Mouse (Mus musculus): ENCODE results near the gene Rpap2. TPM values are rescaled to one million over a fixed set of nuclear protein-coding genes. Genes with fewer than 3 reads are reported as not detected.

The Rpap2 gene
- polyA plus RNA-seq (2012; rRNA removed; ENCODE audit: low replicate concordance), result 1.4 and 3.5 TPM in 2 replicates

GRCm38 (mm10) chr5:107597301-107598077, at the start of gene Rpap2, which contains the start of gene Glmn:
TSS of gene Rpap2 (plus strand) at chr5:107597373.
TSS of gene Glmn (minus strand) at chr5:107597888.

Other genes starting within 250 kb of the Rpap2 start
- gene Ephx4, start 194.6 kb upstream of the Rpap2 start, polyA plus RNA-seq (2012; rRNA removed; ENCODE audit: low replicate concordance), result 0.65 and 0.99 TPM in 2 replicates
- gene Lpcat2b, start 165.8 kb upstream of the Rpap2 start, polyA plus RNA-seq (2012; rRNA removed; ENCODE audit: low replicate concordance), result not detected in 2 replicates
- 0.76 and 1.6 TPM in 2 replicates for gene Btbd8, start 159.4 kb upstream of the Rpap2 start, polyA plus RNA-seq (2012; rRNA removed; ENCODE audit: low replicate concordance)
- not detected in 2 replicates for gene Gm42669, start 89.8 kb upstream of the Rpap2 start, polyA plus RNA-seq (2012; rRNA removed; ENCODE audit: low replicate concordance)
- gene 1700028K03Rik, start 62.7 kb upstream of the Rpap2 start, polyA plus RNA-seq (2012; rRNA removed; ENCODE audit: low replicate concordance), result 0.04 TPM in 1 of 2 replicates, not detected in the other
- gene Glmn, start 515 bp downstream of the Rpap2 start, polyA plus RNA-seq (2012; rRNA removed; ENCODE audit: low replicate concordance), result 0.26 and 1.3 TPM in 2 replicates
- 1.5 and 7.5 TPM in 2 replicates for gene Gfi1, start 128.7 kb downstream of the Rpap2 start, polyA plus RNA-seq (2012; rRNA removed; ENCODE audit: low replicate concordance)
- not detected in 2 replicates for gene Ube2d2b, start 232.7 kb downstream of the Rpap2 start, polyA plus RNA-seq (2012; rRNA removed; ENCODE audit: low replicate concordance)

All from mammary gland, adult 2 months (tissue).